In genomic region chr6:136662063-136662462, GRCm38 (mm10) we compare ENCODE assay signal across 8 mouse cellular contexts. TPM values are rescaled to one million over a fixed set of nuclear protein-coding genes. Genes with fewer than 3 reads are reported as not detected.
DNase-seq lines count a peak whose midpoint lies in the region; ATAC-seq and TF ChIP-seq lines count a peak whose summit lies in the region.

No protein-coding gene starts in this region.

- 29% methylated on average over 11 of the region's 11 CpGs for WGBS in heart, embryonic 13.5 days
- WGBS in heart, embryonic 16.5 days = 48% methylated on average over 11 of the region's 11 CpGs
- 19% methylated on average over 11 of the region's 11 CpGs for WGBS in liver, embryonic 13.5 days (ENCODE audit: insufficient replicate concordance)

- no peak overlapping the region for H3K27ac ChIP-seq in heart, embryonic 13.5 days (replicated peaks)
- no peak overlapping the region for H3K27ac ChIP-seq in ES-Bruce4 (ENCODE audit: insufficient read depth, low read length)
- no peak overlapping the region for H3K27ac ChIP-seq in heart, embryonic 16.5 days (ENCODE audit: low read length)
- H3K27ac ChIP-seq in liver, embryonic 13.5 days = no peak overlapping the region

- TF ChIP-seq CTCF in ES-Bruce4 (IDR thresholded peaks at IDR 0.05; ENCODE audit: low read depth, low read length) = no peak

- no peak for TF ChIP-seq EP300 in ES-Bruce4 (IDR thresholded peaks at IDR 0.05; ENCODE audit: insufficient read depth, low read depth, low read length)

- no peak for TF ChIP-seq POLR2A in ES-Bruce4 (IDR thresholded peaks at IDR 0.05; ENCODE audit: insufficient read depth, low read length)

- H3K4me3 ChIP-seq in heart, embryonic 13.5 days = peak overlapping the region; percentile 52
- H3K4me3 ChIP-seq in ES-Bruce4 (ENCODE audit: low read depth, low read length) = peak overlapping the region; percentile 52
- H3K4me3 ChIP-seq in heart, embryonic 16.5 days (ENCODE audit: low read length) = no peak overlapping the region; the same call in 1 of the 2 replicates
- H3K4me3 ChIP-seq in liver, embryonic 13.5 days (replicated peaks) = peak overlapping the region; percentile 46

- H3K9me3 ChIP-seq in heart, embryonic 13.5 days = no peaks in the 10 kb centered on the region
- no peaks in the 10 kb centered on the region for H3K9me3 ChIP-seq in ES-Bruce4 (replicated peaks; ENCODE audit: control insufficient read depth, insufficient read depth, low read length, poor library complexity, severe bottlenecking)
- no peaks in the 10 kb centered on the region for H3K9me3 ChIP-seq in heart, embryonic 16.5 days (replicated peaks; ENCODE audit: control insufficient read depth, low read length)
- no peaks in the 10 kb centered on the region for H3K9me3 ChIP-seq in liver, embryonic 13.5 days (replicated peaks)

- H3K9ac ChIP-seq in heart, embryonic 13.5 days = peak overlapping the region; percentile 79; the same call in 1 of the 2 replicates
- 0 out of 2 replicates have a peak overlapping the region, but pooled peaks have one; percentile 3 for H3K9ac ChIP-seq in ES-Bruce4 (ENCODE audit: low read depth, poor library complexity, severe bottlenecking)
- no peak overlapping the region for H3K9ac ChIP-seq in heart, embryonic 16.5 days (ENCODE audit: low read length)
- H3K9ac ChIP-seq in liver, embryonic 13.5 days = 0 out of 2 replicates have a peak overlapping the region, but pooled peaks have one; percentile 17

- H3K4me2 ChIP-seq in heart, embryonic 13.5 days = peak overlapping the region; percentile 87
- peak overlapping the region; percentile 72; the same call in 1 of the 2 replicates for H3K4me2 ChIP-seq in heart, embryonic 16.5 days (ENCODE audit: low read depth, low read length)
- H3K4me2 ChIP-seq in liver, embryonic 13.5 days = peak overlapping the region; percentile 63

- H3K4me1 ChIP-seq in heart, embryonic 13.5 days = peaks cover 14% of the 10 kb centered on the region
- no peaks in the 10 kb centered on the region for H3K4me1 ChIP-seq in ES-Bruce4 (ENCODE audit: control insufficient read depth, insufficient read depth, low read length)
- no peaks in the 10 kb centered on the region; the same call in 1 of the 2 replicates for H3K4me1 ChIP-seq in heart, embryonic 16.5 days (ENCODE audit: control insufficient read depth, insufficient read depth, low read length)
- H3K4me1 ChIP-seq in liver, embryonic 13.5 days (replicated peaks) = peaks cover 9% of the 10 kb centered on the region

- H3K27me3 ChIP-seq in heart, embryonic 13.5 days (replicated peaks) = peaks cover 35% of the 10 kb centered on the region
- H3K27me3 ChIP-seq in ES-Bruce4 (ENCODE audit: control insufficient read depth, insufficient read depth, low read length, poor library complexity, severe bottlenecking) = no peaks in the 10 kb centered on the region
- peaks cover 14% of the 10 kb centered on the region for H3K27me3 ChIP-seq in heart, embryonic 16.5 days (ENCODE audit: control insufficient read depth, insufficient read depth, low read length)
- peaks cover 37% of the 10 kb centered on the region for H3K27me3 ChIP-seq in liver, embryonic 13.5 days

- no peaks in the 10 kb centered on the region for H3K36me3 ChIP-seq in heart, embryonic 13.5 days
- no peaks in the 10 kb centered on the region for H3K36me3 ChIP-seq in ES-Bruce4 (ENCODE audit: control insufficient read depth, insufficient read depth, low read length, poor library complexity, severe bottlenecking)
- H3K36me3 ChIP-seq in heart, embryonic 16.5 days (ENCODE audit: control insufficient read depth, insufficient read depth) = no peaks in the 10 kb centered on the region
- no peaks in the 10 kb centered on the region for H3K36me3 ChIP-seq in liver, embryonic 13.5 days

- no peak for ATAC-seq in heart, embryonic 13.5 days (ENCODE audit: extremely low read depth, insufficient number of reproducible peaks, low FRiP score, low TSS enrichment)
- ATAC-seq in heart, embryonic 16.5 days (replicated peaks; ENCODE audit: extremely low read depth, insufficient read depth, low FRiP score) = no peak
- no peak for ATAC-seq in liver, embryonic 13.5 days (ENCODE audit: low read depth)

- DNase-seq in heart, adult 8-10 months (ENCODE audit: low spot score) = no peak
- DNase-seq in liver, embryonic 13.5 days = no peak
- DNase-seq in layer of hippocampus, adult 8-10 months (ENCODE audit: low spot score in 2 of 2) = no peak
- DNase-seq in right cerebral cortex, postnatal 36 days (ENCODE audit: low spot score in 2 of 2) = no peak
- no peak for DNase-seq in adrenal gland, adult 8-10 months

RNA-seq across cellular contexts. Expression of gene Plbd1, which starts 0.3 kb away (rescaled TPM):
- 6.3 TPM in 2 replicates for polyA plus RNA-seq in heart, embryonic 13.5 days (2015; fragmentation: Nextera tagmentation; extraction: Ambion mirVana)
- 10 to 100 TPM; 48.8 to 54.9 (median 52.8) TPM for total RNA-seq in heart, adult 8-10 months (2022)
- 1.2 and 1.9 TPM in 2 replicates for polyA plus RNA-seq in ES-Bruce4 (2011; ENCODE audit: insufficient read depth, insufficient read length, low read depth, missing spikeins)
- polyA plus RNA-seq in heart, embryonic 16.5 days (2015; fragmentation: Nextera tagmentation; extraction: Ambion mirVana) = 6.3 and 7.1 TPM in 2 replicates
- polyA plus RNA-seq in liver, embryonic 13.5 days (2015; fragmentation: Nextera tagmentation; extraction: Ambion mirVana) = 4.6 and 4.8 TPM in 2 replicates
- total RNA-seq in layer of hippocampus, adult 8-10 months (2022) = under 1 TPM in 1 of 4 experiments, not detected in 3; 0.27 TPM
- 10 to 100 TPM in 3 of 4 experiments, 1 to 10 TPM in 1; 7.6 to 20.9 (median 15.8) TPM for total RNA-seq in adrenal gland, adult 8-10 months (2022)
